Mouse (Mus musculus) ES-CJ7 (cell line): ENCODE data around the gene Tmod3.
"Not testable (repeated sequence)": the region's sequence is repeated elsewhere in the genome, so short reads cannot be mapped to it uniquely, and the experiment has no call there.

Experiments
- DNase-seq: peaks from one replicate; pipeline ENCODE4 v3.0.0; 2011; ENCODE audit warnings: low read depth, low spot score

Gene Tmod3

DNA sequence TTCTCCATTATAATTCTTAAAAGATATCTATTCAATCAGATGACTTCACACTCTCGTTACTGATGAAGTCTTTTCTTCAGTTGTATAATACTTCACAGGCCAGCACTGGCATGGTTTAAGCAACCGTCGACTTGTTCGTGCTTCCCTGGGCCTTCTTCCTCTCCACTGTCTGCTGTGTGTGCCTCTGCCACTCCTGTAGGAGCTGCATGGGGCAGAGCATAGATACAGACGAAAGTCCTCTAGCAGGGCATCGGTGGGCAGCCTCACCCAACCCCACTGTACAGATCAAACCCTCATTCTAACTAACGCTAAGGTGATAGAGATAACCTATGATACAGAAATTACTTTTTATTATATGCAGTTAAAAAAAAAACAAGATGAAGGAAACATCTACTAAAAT is 60.9 kb downstream of the Tmod3 start:
- DNase-seq, result no peak

DNA sequence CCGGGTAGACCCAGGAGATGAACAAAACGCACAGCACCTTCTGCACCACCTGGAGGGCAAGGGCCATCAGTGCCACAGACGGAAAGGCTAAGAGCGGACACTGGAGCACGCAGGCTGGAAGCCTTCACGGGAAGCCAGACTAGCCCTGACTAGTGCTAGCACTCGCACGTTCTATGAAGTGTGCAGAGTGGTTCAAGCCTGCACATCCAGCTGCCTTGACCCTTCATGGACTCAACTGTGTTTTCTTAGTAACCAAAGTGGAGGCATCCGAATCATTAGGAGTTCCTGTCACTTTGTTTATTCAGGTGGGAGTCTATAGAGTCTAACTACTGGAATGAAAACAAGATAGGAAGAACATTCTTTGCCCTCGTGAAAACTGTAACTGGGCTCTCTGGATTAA is 63.5 kb downstream of the Tmod3 start:
- DNase-seq, result no peak

DNA sequence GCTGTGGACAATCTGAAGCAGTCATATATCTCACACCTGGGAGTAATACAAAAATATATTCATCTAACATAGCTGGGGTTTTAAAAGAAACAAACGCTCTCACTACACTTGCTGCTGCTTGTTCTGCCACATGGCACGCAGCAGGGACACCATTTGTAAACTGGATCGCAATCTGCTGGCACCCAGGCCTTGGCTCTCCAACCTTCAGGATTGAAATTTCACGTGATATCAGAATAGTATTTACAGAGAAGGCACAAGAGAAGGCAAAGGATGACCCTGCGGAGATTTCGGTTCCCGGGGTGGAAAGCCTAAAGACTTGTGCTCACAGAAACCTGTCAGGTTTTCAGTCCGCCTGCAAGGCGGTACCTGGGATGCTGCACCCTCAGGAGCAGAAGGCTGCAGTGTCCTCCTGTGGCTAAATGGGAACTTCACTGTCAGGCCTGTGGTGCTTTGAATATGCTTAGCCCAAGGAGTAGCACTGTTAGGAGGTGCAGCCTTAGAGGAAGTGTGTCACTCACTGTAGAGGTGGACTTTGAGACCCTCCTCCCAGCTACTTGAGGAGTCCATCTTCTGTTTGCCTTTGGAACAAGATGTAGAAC is 65.0 kb downstream of the Tmod3 start:
- DNase-seq, result no peak

DNA sequence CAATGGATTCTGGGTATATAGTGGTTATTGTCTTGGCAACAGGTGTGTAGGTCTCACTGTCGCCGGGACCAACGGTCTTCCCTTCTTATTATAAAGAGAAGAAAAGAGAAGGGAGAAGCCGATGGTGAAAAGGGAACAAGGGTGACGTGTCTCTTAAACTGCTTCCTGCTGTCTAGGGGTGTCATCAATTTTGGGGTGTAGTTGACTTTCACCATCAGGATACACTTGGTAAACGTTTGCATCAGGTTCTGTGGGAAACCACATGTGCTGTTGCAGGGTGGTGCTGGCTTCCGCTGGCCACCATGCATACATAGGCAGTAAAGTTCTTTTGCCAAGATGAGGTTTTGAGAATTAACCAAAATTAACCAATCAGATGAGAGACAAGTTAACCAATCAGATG is 71.2 kb downstream of the Tmod3 start:
- DNase-seq, result not testable (repeated sequence)

DNA sequence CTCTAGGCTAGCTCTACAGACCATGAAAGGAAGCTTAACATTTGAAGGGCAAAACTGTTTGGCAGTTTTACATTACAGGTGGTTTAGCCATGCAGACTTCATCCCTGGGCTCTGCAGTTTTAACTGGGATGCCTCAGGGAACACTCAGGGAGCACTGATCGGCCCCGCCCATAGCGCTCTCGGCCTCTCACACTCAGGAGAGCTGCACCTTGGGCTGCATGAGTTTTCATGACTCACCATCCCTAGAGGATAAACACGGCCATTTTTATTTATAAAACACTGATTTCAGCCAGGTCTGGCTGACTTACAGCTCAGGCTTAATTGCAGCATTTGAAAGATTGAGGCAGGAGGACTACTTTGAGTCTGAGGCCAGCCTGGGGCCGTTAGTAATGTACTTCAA is 74.2 kb downstream of the Tmod3 start:
- DNase-seq, result no peak

DNA sequence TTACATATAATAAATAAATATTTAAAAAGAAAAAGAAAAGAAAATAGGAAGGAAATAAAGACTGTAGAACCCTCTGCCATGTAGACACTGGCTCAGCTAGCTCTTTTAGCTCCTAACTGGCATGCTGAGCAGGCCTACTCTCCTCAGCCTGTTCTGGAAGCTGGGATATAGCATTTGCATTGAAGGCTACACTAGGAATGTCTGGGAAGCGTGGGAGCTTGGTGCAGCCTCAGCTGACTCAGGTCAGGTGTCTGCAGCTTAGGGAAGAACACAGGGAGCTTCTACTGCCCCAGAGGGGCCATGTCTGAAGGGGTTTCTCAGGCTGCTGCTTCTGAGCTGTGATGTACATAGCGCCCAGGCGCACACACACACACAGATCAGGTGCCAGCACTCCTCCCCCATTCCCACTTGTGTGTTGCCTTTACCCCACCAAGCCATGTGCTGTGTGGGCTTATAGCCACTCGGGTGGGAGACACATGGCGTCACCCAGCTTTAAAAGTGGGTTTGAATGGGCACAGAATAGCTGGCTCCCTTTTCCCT is 78.9 kb downstream of the Tmod3 start:
- no peak for DNase-seq

DNA sequence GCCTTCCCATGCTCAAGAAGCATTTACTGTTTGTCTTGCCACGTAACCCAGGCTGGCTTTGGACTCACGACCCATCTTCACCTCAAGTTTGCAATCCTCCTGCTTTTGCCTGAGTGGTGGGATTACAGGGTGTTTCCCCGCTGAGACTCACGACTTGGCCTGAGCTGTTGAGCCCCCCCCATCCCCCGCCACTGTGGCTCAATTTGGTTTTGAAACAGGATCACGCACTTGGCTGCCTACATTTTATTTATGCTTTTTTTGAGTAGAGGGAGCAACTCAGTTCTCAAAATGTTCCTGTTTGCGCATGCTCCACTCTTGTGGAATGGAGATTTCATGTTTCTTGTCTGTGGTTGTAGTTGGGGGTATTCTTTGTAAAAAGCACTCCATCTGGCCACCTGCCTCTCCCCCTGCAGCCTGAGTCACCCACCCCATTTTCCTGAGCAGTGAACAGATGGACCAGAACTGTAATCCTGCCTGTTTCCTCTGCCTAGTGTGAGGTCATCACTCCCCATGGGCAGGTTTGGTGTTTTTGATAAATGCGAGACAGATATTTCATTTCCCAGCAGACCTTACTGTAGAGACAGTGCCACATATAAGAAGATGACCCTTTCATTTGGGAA is 80.2 kb downstream of the Tmod3 start:
- no peak for DNase-seq

DNA sequence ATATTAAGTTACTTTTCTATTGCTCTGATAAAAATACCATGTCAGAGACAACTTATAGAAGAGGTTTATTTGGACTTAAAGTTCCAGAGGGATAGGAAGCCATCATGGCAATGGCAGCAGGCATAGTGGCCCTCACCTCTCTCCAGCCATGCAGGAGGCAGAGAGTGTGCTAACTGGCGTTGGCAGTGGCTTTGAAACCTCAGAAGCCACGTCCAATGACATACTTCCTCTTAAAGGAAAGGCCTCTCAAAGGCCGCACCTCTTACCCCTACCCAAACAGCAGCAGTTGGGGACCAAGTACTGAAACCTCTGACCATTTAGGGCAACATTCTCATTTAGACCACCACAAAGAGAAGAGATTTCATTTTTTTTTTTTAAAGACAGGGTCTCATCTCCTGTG is 82.2 kb downstream of the Tmod3 start:
- DNase-seq, result no peak

DNA sequence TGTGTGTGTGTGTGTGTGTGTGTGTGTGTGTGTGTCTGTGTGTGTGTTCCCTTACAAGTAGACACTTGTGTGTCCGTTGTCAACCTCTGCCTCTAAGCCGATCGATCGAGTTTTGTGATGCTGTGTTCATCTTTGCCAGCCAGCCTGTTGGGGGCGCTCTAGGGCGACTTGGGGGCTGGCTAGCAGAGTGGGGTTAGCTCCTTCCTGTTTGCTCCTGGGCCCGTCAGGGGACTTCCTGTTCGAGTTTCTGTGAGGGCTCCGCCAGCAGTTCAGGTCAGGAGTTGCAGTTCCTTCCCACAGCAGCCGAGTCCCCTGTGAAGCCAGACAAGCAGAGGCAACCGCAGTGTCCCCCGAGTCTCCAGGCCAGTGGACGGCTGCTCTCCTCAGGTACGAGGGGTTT is 91.2 kb downstream of the Tmod3 start:
- peak; percentile 93 for DNase-seq

DNA sequence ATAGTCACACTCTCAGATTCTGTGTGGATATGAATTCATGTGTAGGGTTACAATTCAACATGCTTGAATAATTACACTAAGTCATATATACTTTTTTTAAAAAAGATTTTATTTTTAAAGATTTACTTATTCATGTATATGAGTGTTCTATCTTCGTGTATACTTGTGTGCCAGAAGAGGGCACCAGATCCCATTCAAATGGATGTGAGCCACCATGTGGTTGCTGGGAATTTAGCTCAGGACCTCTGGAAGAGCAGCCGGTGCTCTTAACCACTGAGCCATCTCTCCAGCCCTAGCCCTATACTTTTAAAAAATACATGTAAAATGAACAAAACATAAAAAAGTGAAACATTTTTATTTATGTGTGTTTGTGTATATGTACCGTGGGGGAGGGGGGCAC is 91.9 kb downstream of the Tmod3 start:
- peak; percentile 50 for DNase-seq

DNA sequence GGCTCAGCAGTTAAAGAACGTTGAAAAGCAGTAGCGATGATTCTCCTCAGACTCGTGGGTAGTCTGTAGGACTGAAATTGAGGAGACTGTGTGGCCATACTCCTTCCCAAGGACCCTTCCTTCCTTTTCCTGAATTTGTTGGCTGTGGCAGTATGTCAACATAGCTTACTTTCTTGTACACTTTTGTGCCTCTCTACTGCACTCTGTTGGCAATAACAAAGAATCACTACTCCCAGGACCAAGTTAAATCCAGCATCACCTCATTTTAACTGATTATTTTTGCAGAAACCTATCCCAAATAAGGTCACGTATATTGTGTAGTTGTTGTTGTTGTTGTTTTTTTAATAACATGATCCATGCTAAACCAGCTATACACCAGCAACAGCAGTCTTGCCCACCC is 92.8 kb downstream of the Tmod3 start:
- peak; percentile 46 for DNase-seq

DNA sequence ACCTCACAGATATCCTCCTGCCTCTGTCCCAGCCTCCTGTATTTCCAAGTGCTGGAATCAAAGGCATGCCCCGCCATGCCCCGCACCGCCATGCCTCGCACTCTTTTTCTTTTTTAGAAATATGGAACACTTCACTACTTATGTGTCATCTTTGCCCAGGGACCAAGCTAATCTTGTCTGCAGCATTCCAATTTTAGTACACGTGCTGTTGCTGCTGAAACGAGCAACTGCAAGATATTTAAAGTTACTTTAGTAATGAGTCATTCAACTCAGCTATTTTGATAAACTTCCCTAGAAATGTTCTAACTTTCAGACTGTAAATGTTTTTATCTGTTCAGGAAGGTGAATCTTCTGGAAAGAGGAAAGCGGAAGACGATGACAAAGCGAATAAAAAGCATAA is 93.6 kb downstream of the Tmod3 start:
- no peak for DNase-seq

DNA sequence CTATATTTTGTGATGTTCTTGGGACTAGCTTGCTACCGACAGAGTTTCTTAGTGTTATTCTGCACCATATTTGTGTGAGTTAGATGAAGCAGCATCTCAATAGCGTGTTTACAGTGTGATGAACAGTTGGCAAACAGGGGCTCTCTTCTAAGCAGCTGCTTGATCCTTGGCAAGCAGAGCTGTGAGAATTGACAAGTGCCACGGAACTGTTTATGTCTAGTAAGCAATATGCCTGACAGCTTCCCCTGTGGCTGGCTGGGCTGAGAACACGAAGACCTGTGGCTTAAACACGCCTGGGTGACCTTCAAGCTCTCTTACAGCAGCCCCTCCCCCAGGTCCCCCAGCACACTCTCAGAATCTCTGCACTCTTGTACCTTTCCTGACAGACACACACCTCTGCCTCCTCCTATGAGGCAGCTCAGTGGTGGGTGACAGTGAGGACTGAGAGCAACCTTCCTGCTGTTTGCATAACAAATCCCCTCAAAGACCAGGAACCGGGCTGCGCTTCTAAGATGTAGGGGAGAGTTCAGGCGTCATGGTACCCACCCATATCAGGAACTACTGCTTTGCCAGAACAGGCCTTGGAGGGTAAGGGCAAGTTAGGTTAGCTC is 96.3 kb downstream of the Tmod3 start:
- peak; percentile 91 for DNase-seq

DNA sequence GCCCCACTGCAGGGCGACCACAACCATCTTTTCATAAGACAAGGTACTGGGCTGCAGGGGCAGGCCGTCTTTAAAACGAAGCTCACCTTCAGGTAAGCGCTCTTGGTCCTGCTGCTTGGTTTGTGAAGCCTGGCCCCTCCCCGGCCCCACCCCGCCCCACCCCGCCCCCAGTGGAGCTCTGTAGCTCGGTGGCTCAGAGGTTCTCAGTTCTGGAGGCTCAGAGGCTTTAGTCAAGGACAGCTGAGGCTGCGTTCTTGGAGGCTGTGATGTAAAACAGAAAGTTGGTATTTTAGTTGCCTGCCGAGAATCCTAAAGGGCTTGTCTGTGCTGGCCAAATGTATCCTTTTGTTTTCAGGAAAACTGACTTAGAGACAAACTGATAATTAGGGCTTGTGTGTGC is 103.8 kb downstream of the Tmod3 start:
- DNase-seq, result no peak

DNA sequence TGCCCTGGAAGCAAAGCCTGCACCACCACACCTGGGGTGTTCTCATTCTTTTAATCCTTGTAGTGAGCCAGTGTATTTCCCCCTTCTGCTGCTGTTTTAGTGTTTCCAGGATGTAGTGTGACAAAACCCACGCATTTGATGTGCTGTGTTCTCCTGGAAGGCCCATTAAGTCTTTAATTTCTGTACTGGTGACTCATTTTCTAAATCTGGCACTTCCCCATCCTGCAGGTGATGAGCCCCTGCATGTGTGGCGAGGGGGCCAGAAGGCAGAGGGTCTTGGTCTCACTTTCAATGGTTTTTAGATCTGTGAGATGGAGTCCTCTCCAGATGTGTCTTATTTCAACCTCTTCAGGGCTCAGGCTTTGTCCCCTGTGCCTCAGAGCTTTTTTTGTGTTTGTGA is 105.5 kb downstream of the Tmod3 start:
- no peak for DNase-seq

DNA sequence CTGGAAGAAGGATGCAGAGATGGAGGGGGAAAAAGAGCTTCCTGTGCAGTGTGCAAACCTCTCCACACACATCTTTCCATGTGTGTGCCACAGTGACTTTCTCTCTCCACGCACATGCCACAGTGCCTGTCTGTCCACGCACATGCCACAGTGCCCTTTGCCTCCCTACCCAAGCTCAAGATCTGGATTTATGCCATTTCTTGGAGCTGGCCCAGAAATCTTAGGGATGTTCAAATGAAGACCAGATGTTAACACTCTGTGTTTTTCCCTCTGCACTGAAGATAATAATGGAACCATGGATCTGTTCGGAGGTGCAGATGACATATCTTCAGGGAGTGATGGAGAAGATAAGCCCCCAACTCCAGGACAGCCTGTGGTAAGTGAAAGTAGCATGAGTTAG is 111.4 kb downstream of the Tmod3 start:
- DNase-seq, result no peak
